Mouse (Mus musculus): ENCODE measurements around the gene Polr2e.

Polr2e gene

GRCm38 (mm10) chr10:80020191-80020590, 19.4 kb downstream of the Polr2e start:
- in situ Hi-C loops (cut with MboI; ENCODE audit: unreplicated experiment in 2 of 2) = no loop called here

GRCm38 (mm10) chr10:80019471-80020131, 20.0 kb downstream of the Polr2e start:
- in situ Hi-C loops (cut with MboI; ENCODE audit: unreplicated experiment in 2 of 2) = no loop called here

- in situ Hi-C loops (cut with MboI; ENCODE audit: unreplicated experiment in 2 of 2) = no loop called here
These were observed 20.8 kb downstream of the Polr2e start for GRCm38 (mm10) chr10:80018739-80019297.

GRCm38 (mm10) chr10:80017771-80018170, 21.8 kb downstream of the Polr2e start:
- in situ Hi-C loops (cut with MboI; ENCODE audit: unreplicated experiment in 2 of 2) = no loop called here

GRCm38 (mm10) chr10:80017361-80017760, 22.2 kb downstream of the Polr2e start:
- in situ Hi-C loops (cut with MboI; ENCODE audit: unreplicated experiment in 2 of 2) = no loop called here

- in situ Hi-C loops (cut with MboI; ENCODE audit: unreplicated experiment in 2 of 2) = no loop called here
These were observed 22.7 kb downstream of the Polr2e start for GRCm38 (mm10) chr10:80016931-80017330.

- in situ Hi-C loops (cut with MboI; ENCODE audit: unreplicated experiment in 2 of 2) = no loop called here
These were observed 23.1 kb downstream of the Polr2e start, which contains the start of gene Arhgap45 for GRCm38 (mm10) chr10:80016511-80016910. Arhgap45 (plus strand) TSS chr10:80016653.

GRCm38 (mm10) chr10:80015583-80015982, 24.0 kb downstream of the Polr2e start:
- in situ Hi-C loops (cut with MboI; ENCODE audit: unreplicated experiment in 2 of 2) = no loop called here

- in situ Hi-C loops (cut with MboI; ENCODE audit: unreplicated experiment in 2 of 2) = no loop called here
These were observed 24.9 kb downstream of the Polr2e start for GRCm38 (mm10) chr10:80014484-80015290.

GRCm38 (mm10) chr10:80013609-80014008, 26.0 kb downstream of the Polr2e start:
- in situ Hi-C loops (cut with MboI; ENCODE audit: unreplicated experiment in 2 of 2) = no loop called here

GRCm38 (mm10) chr10:80011740-80012139, 27.9 kb downstream of the Polr2e start:
- in situ Hi-C loops (cut with MboI; ENCODE audit: unreplicated experiment in 2 of 2) = no loop called here

- in situ Hi-C loops (cut with MboI; ENCODE audit: unreplicated experiment in 2 of 2) = no loop called here
These were observed 35.3 kb downstream of the Polr2e start for GRCm38 (mm10) chr10:80004233-80004705.

- in situ Hi-C loops (cut with MboI; ENCODE audit: unreplicated experiment in 2 of 2) = no loop called here
These were observed 36.0 kb downstream of the Polr2e start for GRCm38 (mm10) chr10:80003374-80004232.

- in situ Hi-C loops (cut with MboI; ENCODE audit: unreplicated experiment in 2 of 2) = no loop called here
These were observed 36.8 kb downstream of the Polr2e start for GRCm38 (mm10) chr10:80002829-80003228.

GRCm38 (mm10) chr10:80001945-80002344, 37.6 kb downstream of the Polr2e start:
- in situ Hi-C loops (cut with MboI; ENCODE audit: unreplicated experiment in 2 of 2) = no loop called here

- in situ Hi-C loops (cut with MboI; ENCODE audit: unreplicated experiment in 2 of 2) = no loop called here
These were observed 41.8 kb downstream of the Polr2e start for GRCm38 (mm10) chr10:79997819-79998218.

GRCm38 (mm10) chr10:79997034-79997760, 42.4 kb downstream of the Polr2e start:
- in situ Hi-C loops (cut with MboI; ENCODE audit: unreplicated experiment in 2 of 2) = no loop called here

GRCm38 (mm10) chr10:79996272-79997033, 43.1 kb downstream of the Polr2e start, which contains the start of gene Abca7:
Abca7 (plus strand) TSS chr10:79996494.
- in situ Hi-C loops (cut with MboI; ENCODE audit: unreplicated experiment in 2 of 2) = no loop called here

GRCm38 (mm10) chr10:79995636-79996035, 44.0 kb downstream of the Polr2e start:
- in situ Hi-C loops (cut with MboI; ENCODE audit: unreplicated experiment in 2 of 2) = no loop called here

Data from v-Abl transformed pro-B cells (cell line).